Mouse (Mus musculus): ENCODE measurements at regions not wholly inside any gene's neighbourhood (a gene's known extent, or its start where the extent isn't known, plus 50 kb on each side); places are given as distances from the start of the nearest gene placed in this dataset.

DNA sequence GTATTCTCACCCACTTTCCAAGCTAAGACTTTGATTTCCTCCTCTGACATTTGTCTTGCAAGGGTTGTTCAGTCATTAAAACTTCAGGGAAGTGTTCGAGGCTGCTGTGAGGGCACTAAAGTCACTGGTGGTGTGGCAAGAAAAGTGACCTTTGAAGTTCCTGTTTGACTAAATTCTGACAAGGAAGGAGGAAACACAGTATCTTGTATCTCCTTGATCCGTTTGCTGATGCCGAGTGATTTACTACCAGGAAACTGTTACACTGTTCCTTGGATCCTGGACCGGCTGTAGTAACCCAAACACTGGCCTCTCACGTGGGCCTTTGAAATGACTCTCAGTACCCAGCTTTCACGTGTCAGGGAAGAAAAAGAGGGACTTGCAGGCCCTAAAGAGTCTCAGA is 53.5 kb upstream of the Ralgapa2 start:
- no peak for DNase-seq (ENCODE audit: low spot score)

DNA sequence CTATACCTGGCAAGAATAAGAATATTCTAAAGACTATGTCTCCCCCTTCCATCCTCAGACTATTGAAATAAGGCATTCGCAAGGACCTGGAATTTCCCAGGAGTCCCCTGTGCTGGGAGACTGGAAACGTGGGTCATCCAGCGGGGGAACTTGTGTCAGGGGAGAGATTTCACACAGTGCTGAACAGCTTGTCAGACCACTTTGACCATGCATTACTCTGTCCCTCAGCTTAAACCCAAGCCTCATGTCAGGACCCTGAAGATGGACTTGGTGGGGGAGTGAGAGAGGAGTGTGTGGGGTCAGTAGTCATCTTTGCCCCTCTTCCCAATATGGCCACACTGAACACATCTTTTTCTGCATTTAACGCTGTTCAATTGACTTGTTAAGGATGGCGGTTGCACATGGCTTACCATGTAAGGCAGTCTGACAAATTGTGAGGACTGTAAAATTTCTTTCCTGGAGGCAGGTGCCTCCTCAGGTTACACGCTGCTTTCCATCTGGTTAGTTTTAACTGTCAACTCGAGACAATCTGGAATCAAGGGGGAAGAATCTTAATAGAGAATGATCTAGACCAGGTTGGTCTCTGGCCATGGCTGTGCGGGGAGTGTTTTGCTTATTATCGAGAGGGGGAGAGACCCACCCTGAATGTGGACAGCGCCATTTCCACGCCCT is 56.2 kb upstream of the Ralgapa2 start:
- DNase-seq (ENCODE audit: low spot score): no peak

DNA sequence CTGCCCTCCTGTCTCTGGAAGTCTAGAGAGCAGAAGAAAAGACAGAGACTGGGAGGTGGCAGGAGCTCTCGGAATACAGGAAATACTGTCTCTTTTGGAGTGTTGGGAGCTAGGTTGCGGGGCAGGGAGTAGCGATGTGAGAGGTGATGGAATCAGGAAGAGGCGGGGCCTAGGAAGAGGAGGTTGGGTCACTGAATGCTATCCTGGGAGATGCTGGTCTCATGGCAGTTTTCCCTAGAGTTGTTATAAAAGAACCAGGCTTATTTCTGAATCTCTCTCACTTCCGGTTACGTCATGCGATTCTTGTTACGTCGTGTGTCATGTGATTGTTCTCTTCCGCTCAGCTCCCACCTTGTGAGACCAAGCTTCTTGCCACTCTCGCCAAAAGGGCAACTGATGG is 58.9 kb upstream of the Ralgapa2 start:
- DNase-seq (ENCODE audit: low spot score): no peak

GRCm38 (mm10) chr2:146571857-146572256 is 59.7 kb upstream of the Ralgapa2 start:
- no peak for DNase-seq (ENCODE audit: low spot score)

- DNase-seq (ENCODE audit: low spot score): no peak
These were observed 63.6 kb upstream of the Ralgapa2 start for GRCm38 (mm10) chr2:146575610-146576297.

- no peak for DNase-seq (ENCODE audit: low spot score)
These were observed 64.3 kb upstream of the Ralgapa2 start for GRCm38 (mm10) chr2:146576298-146576905.

GRCm38 (mm10) chr2:146577096-146577495 is 65.0 kb upstream of the Ralgapa2 start:
- no peak for DNase-seq (ENCODE audit: low spot score)

- no peak for DNase-seq (ENCODE audit: low spot score)
These were observed 69.1 kb upstream of the Ralgapa2 start for GRCm38 (mm10) chr2:146581220-146581619.

GRCm38 (mm10) chr2:146583807-146584388 is 71.8 kb upstream of the Ralgapa2 start:
- no peak for DNase-seq (ENCODE audit: low spot score)

GRCm38 (mm10) chr2:146586381-146586780 is 74.2 kb upstream of the Ralgapa2 start:
- DNase-seq (ENCODE audit: low spot score): no peak

DNA sequence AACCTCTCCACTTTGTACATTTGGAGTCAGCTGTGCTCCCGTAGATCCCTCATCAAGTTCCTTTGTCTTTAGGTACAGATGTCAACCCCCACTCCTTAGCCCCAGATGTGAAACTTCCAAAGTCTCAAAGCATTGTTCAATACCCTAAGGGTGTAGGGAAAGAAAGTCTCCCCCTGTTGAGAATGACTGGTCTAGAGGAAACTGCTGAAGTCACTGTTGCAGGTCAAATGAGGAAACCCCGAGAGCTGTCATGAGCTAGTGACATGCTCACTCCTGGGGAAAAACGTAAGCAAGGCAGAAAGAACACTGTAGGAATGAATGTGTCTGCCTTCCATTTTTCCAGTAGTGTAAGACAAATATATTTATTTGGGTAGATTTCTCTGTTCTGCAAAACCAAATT is 74.8 kb upstream of the Ralgapa2 start:
- no peak for DNase-seq (ENCODE audit: low spot score)

DNA sequence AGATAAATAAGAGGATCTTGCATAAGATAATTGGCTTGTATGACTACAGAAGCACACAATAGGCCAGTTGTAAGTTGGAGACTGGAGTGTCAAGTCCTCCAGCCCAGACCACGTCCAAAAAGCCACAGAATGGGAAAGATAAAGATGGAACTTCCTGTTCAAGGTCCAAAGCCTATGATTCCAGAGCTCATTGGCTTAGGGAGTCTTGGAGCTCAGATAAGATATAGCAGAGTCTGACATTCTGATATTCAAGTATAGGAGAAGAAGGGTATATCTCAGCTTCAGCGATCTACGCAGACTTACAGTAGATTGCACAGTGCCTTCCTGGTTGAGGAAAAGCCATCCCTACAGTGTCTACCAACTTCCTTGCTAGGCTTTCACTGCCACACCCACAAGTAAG is 77.7 kb upstream of the Ralgapa2 start:
- no peak for DNase-seq (ENCODE audit: low spot score)

- DNase-seq (ENCODE audit: low spot score): no peak
These were observed 81.1 kb upstream of the Ralgapa2 start for GRCm38 (mm10) chr2:146593291-146593690.

GRCm38 (mm10) chr2:146594212-146594611 is 82.1 kb upstream of the Ralgapa2 start:
- no peak for DNase-seq (ENCODE audit: low spot score)

GRCm38 (mm10) chr2:146595673-146596072 is 83.5 kb upstream of the Ralgapa2 start:
- no peak for DNase-seq (ENCODE audit: low spot score)

GRCm38 (mm10) chr2:146606170-146606569 is 94.0 kb upstream of the Ralgapa2 start:
- DNase-seq (ENCODE audit: low spot score): no peak

DNA sequence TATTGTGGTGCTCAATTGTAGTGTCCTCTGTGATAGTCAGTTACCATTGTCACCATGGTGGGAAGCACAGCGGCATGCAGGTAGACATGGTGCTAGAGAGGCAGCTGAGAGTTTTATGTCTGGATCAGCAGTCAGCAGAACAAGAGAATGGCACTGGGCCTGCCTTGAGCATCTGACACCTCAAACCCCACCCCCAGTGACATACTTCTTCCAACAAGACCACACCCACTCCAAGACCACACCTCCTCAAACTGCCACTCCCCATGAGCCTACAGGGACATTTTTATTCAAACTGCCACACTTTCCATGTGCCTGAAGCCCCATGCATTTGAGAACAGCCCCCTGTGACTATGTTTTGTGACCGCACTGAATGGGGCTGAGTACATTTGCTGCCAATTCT is 98.8 kb upstream of the Ralgapa2 start:
- DNase-seq (ENCODE audit: low spot score): no peak

DNA sequence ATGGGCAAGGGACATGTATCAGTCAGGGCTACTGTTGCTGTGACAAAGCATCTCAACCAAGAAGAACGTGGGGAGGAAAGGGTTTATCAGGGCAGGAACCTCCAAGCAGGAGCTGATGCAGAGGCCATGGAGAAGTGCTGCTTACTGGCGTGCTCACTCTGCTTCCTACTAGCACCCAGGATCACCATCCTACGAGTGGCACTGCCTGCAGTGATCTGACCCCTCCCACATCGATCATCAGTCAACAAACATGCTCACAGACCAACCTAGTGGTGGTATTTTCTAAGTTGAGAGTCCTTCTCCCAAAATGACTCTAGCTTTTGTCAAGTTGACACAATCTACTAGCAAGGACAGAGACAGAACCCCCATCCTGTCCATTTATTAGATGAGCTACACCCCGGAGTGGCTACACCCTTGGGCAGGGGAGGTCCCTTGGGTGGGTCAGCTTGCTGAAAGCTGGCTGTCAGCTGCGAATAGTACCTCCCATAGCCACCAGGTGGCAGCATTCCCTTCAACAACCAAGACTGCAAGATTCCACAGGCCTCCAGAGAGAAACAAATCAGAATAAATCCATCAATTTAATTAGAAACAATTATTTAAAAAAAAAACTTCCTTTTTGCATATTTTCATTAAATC is 99.9 kb upstream of the Ralgapa2 start:
- DNase-seq (ENCODE audit: low spot score): peak; percentile 12

DNA sequence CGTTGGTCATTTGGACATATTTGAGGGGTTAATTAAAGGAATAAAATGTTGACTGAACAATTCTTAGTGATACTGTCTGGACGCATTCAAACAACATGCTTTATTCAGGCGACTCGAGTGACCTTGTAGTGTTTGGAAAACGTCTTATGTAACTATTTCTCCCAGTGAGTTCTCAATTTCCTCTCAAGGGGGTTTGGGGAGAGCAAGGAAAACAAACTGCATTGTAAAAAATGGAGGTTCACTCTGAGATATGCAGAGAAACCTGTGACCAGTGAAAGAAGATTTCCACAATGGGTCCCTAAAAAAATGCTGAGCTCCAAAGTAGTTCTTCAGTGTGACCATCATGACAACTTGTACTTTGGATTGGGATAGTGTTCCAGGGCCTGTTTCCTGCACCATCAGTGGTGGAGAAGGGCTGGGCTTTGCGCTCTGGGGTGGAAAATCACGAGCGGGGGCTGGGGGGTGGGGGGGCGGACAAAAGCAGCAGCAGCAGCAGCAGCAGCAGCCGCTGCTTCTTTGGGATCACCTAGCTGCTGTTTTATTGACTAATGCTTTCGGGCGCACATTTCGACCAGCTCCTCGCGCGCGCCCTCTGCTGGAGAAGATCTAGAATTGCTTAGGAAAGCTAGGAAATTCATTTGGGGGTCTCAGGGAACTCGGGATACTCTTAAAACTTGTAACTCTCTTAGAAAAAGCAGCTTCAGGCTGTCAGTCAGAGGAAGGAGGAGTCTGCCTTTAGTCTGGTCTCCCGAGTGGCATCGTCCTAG is 100.6 kb upstream of the Ralgapa2 start:
- DNase-seq (ENCODE audit: low spot score): no peak

- DNase-seq (ENCODE audit: low spot score): no peak
These were observed 109.0 kb upstream of the Ralgapa2 start for GRCm38 (mm10) chr2:146621167-146621566.

DNA sequence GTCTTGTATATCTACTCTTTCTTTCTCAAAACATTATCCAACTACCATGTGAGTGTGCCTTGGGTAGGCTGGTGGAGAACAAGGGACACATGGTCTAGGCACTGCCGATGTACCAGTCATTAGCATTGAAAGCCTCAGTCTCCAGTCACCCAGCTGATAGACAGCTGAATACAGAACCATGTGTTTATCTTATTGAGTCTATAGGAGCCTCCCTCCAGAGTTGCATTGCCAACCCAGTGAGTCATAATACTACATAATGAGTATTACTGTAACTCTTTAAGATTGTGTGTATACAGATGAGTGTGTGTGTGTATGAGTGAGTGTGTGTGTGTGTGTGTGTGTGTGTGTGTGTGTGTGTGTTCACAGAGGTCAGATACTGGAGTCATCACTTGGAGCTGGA is 110.9 kb upstream of the Ralgapa2 start:
- DNase-seq (ENCODE audit: low spot score): no peak

- no peak for DNase-seq (ENCODE audit: low spot score)
These were observed 112.1 kb upstream of the Ralgapa2 start for GRCm38 (mm10) chr2:146624207-146624606.

Data from ovary, adult 18-20 months (tissue).